8 mouse cellular contexts compared by ENCODE assay signal in the genomic region with DNA sequence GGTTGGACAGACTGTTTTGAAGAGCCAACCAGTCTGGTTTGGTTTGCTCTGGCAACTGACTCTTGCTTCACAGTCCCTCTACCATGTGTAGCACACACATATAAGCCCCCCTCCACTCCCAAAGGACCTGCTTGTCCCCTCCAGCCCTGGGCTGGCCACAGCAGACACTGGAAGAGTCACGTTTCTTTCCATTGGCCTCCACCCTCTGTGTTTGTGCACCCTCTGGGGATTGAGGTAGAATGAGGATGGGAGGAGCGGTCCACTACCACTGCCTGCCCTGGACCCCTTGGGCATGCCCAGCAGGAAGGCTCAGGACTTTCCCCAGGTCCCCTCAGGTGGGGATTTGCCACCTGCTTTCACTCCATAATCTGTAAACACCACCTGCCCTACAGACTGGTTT. TPM values are rescaled to one million over a fixed set of nuclear protein-coding genes. Genes with fewer than 3 reads are reported as not detected.
DNase-seq lines count a peak whose midpoint lies in the region; ATAC-seq lines count a peak whose summit lies in the region.

No protein-coding gene starts in this region.

- no peak for ATAC-seq in heart, embryonic 14.5 days (ENCODE audit: insufficient number of reproducible peaks, insufficient read depth, low FRiP score, low read depth)
- ATAC-seq in embryonic facial prominence, embryonic 13.5 days (ENCODE audit: insufficient number of reproducible peaks, insufficient read depth, low FRiP score, low TSS enrichment, low read depth), result no peak
- ATAC-seq in hindbrain, embryonic 15.5 days (ENCODE audit: low FRiP score, low read depth), result no peak
- ATAC-seq in midbrain, embryonic 12.5 days (ENCODE audit: low FRiP score, low read depth), result no peak

- H3K27me3 ChIP-seq in heart, embryonic 14.5 days (ENCODE audit: control insufficient read depth, insufficient read depth, low read length), result no peaks in the 10 kb centered on the region
- H3K27me3 ChIP-seq in embryonic facial prominence, embryonic 13.5 days, result no peaks in the 10 kb centered on the region
- no peaks in the 10 kb centered on the region for H3K27me3 ChIP-seq in hindbrain, embryonic 15.5 days
- peaks cover 19% of the 10 kb centered on the region for H3K27me3 ChIP-seq in midbrain, embryonic 12.5 days

- H3K4me3 ChIP-seq in heart, embryonic 14.5 days (ENCODE audit: control insufficient read depth in 1 of 2, insufficient read depth in 1 of 2, low read depth in 1 of 2, low read length in 2 of 2), result 0 out of 4 replicates have a peak overlapping the region, but pooled peaks of 1 of the 2 experiments have one; percentile 87
- peak overlapping the region; percentile 92 for H3K4me3 ChIP-seq in embryonic facial prominence, embryonic 13.5 days
- H3K4me3 ChIP-seq in hindbrain, embryonic 15.5 days, result peak overlapping the region; percentile 89
- H3K4me3 ChIP-seq in midbrain, embryonic 12.5 days, result peak overlapping the region; percentile 81; the same call in 1 of the 2 replicates

- no peak for DNase-seq in heart, adult 9 months (ENCODE audit: low spot score in 2 of 2)
- no peak for DNase-seq in frontal cortex, postnatal 36 days (ENCODE audit: low spot score in 2 of 2)
- no peak for DNase-seq in cerebellum, postnatal 4 days (ENCODE audit: low spot score in 2 of 2)
- no peak for DNase-seq in urinary bladder, adult 2 months (ENCODE audit: low spot score)

- H3K4me2 ChIP-seq in heart, embryonic 14.5 days (ENCODE audit: low read length), result peak overlapping the region; percentile 93
- H3K4me2 ChIP-seq in embryonic facial prominence, embryonic 13.5 days, result peak overlapping the region; percentile 96
- peak overlapping the region; percentile 99 for H3K4me2 ChIP-seq in hindbrain, embryonic 15.5 days
- H3K4me2 ChIP-seq in midbrain, embryonic 12.5 days (replicated peaks), result peak overlapping the region; percentile 95; the same call in 1 of the 2 replicates

- H3K9ac ChIP-seq in heart, embryonic 14.5 days (ENCODE audit: low read length), result peak overlapping the region; percentile 81; the same call in 1 of the 2 replicates
- peak overlapping the region; percentile 88 for H3K9ac ChIP-seq in embryonic facial prominence, embryonic 13.5 days
- H3K9ac ChIP-seq in hindbrain, embryonic 15.5 days, result peak overlapping the region; percentile 75; the same call in 1 of the 2 replicates
- H3K9ac ChIP-seq in midbrain, embryonic 12.5 days (replicated peaks), result no peak overlapping the region

- no peaks in the 10 kb centered on the region for H3K36me3 ChIP-seq in heart, embryonic 14.5 days (ENCODE audit: control insufficient read depth, insufficient read depth, low read length)
- peaks cover 6% of the 10 kb centered on the region; the same call in 1 of the 2 replicates for H3K36me3 ChIP-seq in embryonic facial prominence, embryonic 13.5 days
- no peaks in the 10 kb centered on the region for H3K36me3 ChIP-seq in hindbrain, embryonic 15.5 days
- no peaks in the 10 kb centered on the region for H3K36me3 ChIP-seq in midbrain, embryonic 12.5 days

- H3K27ac ChIP-seq in heart, embryonic 14.5 days (replicated peaks in 1 of 2; ENCODE audit: control insufficient read depth in 1 of 2, insufficient read depth in 1 of 2, low read depth in 2 of 2, low read length in 2 of 2), result no peak overlapping the region
- no peak overlapping the region; the same call in 1 of the 2 replicates for H3K27ac ChIP-seq in embryonic facial prominence, embryonic 13.5 days
- no peak overlapping the region for H3K27ac ChIP-seq in hindbrain, embryonic 15.5 days (replicated peaks)
- no peak overlapping the region for H3K27ac ChIP-seq in midbrain, embryonic 12.5 days (replicated peaks)

- 51% methylated on average over 2 of the region's 2 CpGs for WGBS in heart, embryonic 14.5 days
- 41% methylated on average over 2 of the region's 2 CpGs for WGBS in embryonic facial prominence, embryonic 13.5 days
- WGBS in hindbrain, embryonic 15.5 days, result 56% methylated on average over 2 of the region's 2 CpGs
- WGBS in midbrain, embryonic 12.5 days, result 40% methylated on average over 2 of the region's 2 CpGs

- H3K4me1 ChIP-seq in heart, embryonic 14.5 days (ENCODE audit: control insufficient read depth in 2 of 2, insufficient read depth in 2 of 2, low read length in 2 of 2), result peaks cover 9 to 26% of the 10 kb centered on the region in 2 experiments; a peak in 3 of 4 replicates
- H3K4me1 ChIP-seq in embryonic facial prominence, embryonic 13.5 days, result peaks cover 42% of the 10 kb centered on the region
- peaks cover 40% of the 10 kb centered on the region for H3K4me1 ChIP-seq in hindbrain, embryonic 15.5 days (replicated peaks)
- peaks cover 34% of the 10 kb centered on the region for H3K4me1 ChIP-seq in midbrain, embryonic 12.5 days

- no peaks in the 10 kb centered on the region for H3K9me3 ChIP-seq in heart, embryonic 14.5 days (ENCODE audit: control insufficient read depth, low read length)
- no peaks in the 10 kb centered on the region for H3K9me3 ChIP-seq in embryonic facial prominence, embryonic 13.5 days
- H3K9me3 ChIP-seq in hindbrain, embryonic 15.5 days, result no peaks in the 10 kb centered on the region
- H3K9me3 ChIP-seq in midbrain, embryonic 12.5 days, result no peaks in the 10 kb centered on the region

RNA-seq across cellular contexts. Expression of a gene that starts 1.8 kb away (rescaled TPM):
- polyA plus RNA-seq in heart, embryonic 14.5 days (2014; fragmentation: Nextera tagmentation; extraction: Ambion mirVana), result 10.2 and 10.4 TPM in 2 replicates
- 20.6 and 21.3 TPM in 2 replicates for polyA plus RNA-seq in embryonic facial prominence, embryonic 13.5 days (2015; fragmentation: Nextera tagmentation; extraction: Ambion mirVana)
- polyA plus RNA-seq in hindbrain, embryonic 15.5 days (2015; fragmentation: Nextera tagmentation; extraction: Ambion mirVana), result 8.9 and 9.6 TPM in 2 replicates
- polyA plus RNA-seq in midbrain, embryonic 12.5 days (2016; fragmentation: Nextera tagmentation; extraction: Ambion mirVana), result 5.2 and 6.3 TPM in 2 replicates
- polyA plus RNA-seq in urinary bladder, adult 2 months (2012; rRNA removed), result 24.4 and 27.7 TPM in 2 replicates
